Mouse (Mus musculus) kidney, embryonic 14.5 days (tissue): ENCODE results near the gene Tas2r126. TPM values are rescaled to one million over a fixed set of nuclear protein-coding genes. Genes with fewer than 3 reads are reported as not detected.

Experiments used
- ATAC-seq: fragments of 200-750 bp; cut with Nextera tagmentation; 2 replicates; pipeline ENCODE4 v1.8.0; 2017; ENCODE audit warnings: moderate number of reproducible peaks, mild to moderate bottlenecking, moderate TSS enrichment, moderate library complexity; ENCODE audit not compliant: low FRiP score, low TSS enrichment
- H3K27ac ChIP-seq: fragments of 300-500 bp; sonication (generic); 2 replicates; pipeline ENCODE4 v1.5.1; 2014; ENCODE audit warnings: low read depth, mild to moderate bottlenecking, low read length, moderate library complexity, mixed read lengths
- H3K27me3 ChIP-seq: fragments of 300-500 bp; sonication (generic); 2 replicates; pipeline ENCODE4 v1.6.1; 2014; ENCODE audit warnings: mild to moderate bottlenecking, low read length; ENCODE audit not compliant: control insufficient read depth, insufficient read depth
- H3K36me3 ChIP-seq: fragments of 300-500 bp; sonication (generic); 2 replicates; pipeline ENCODE4 v1.6.1; 2014; ENCODE audit warnings: low read length, mixed read lengths; ENCODE audit not compliant: control insufficient read depth, insufficient read depth
- H3K4me1 ChIP-seq: fragments of 300-500 bp; sonication (generic); 2 replicates; pipeline ENCODE4 v1.6.1; 2014; ENCODE audit warnings: low read length, mixed read lengths; ENCODE audit not compliant: control insufficient read depth, insufficient read depth
- H3K4me2 ChIP-seq: fragments of 300-500 bp; sonication (generic); replicated peaks from 2 replicates; pipeline ENCODE4 v1.6.1; 2014; ENCODE audit warnings: low read depth, mild to moderate bottlenecking, low read length
- H3K4me3 ChIP-seq: fragments of 300-500 bp; sonication (generic); 2 replicates; pipeline ENCODE4 v1.5.1; 2014; ENCODE audit warnings: mild to moderate bottlenecking, low read length
- H3K9ac ChIP-seq: fragments of 300-500 bp; sonication (generic); 2 replicates; pipeline ENCODE4 v1.6.1; 2014; ENCODE audit warnings: low read depth, mild to moderate bottlenecking, low read length, moderate library complexity
- H3K9me3 ChIP-seq: fragments of 300-500 bp; sonication (generic); 2 replicates; pipeline ENCODE4 v1.6.1; 2016; ENCODE audit warnings: low read length; ENCODE audit not compliant: control insufficient read depth
- WGBS: fragments of 180-500 bp; shearing (Covaris S2); extraction: QIAGEN DNeasy Blood & Tissue Kit; methylation state at CpG from one replicate; pipeline ENCODE4 v1.1.7; 2014; 5-methylcytosine and 5-hydroxymethylcytosine counted together
- polyA plus RNA-seq: library from polyadenylated mRNA; unstranded; fragments of >200 nt; fragmentation: Nextera tagmentation; extraction: Ambion mirVana; gene quantifications from 2 replicates; pipeline ENCODE4 v1.2.1, GENCODE M21; 2014

Tas2r126 gene
- polyA plus RNA-seq = not detected in 2 replicates

- Histone ChIP-seq H3K9me3 (no peaks in the 10 kb centered on the region), H3K4me1 (no peaks in the 10 kb centered on the region), H3K4me2 (no peak within 1 kb of the TSS), H3K4me3 (no peak within 1 kb of the TSS), H3K36me3 (no peaks in the 10 kb centered on the region), H3K9ac (no peak within 1 kb of the TSS), H3K27me3 (no peaks in the 10 kb centered on the region), H3K27ac (no peak within 1 kb of the TSS)
- WGBS = 59% methylated on average over 6 of the region's 6 CpGs
- no peak for ATAC-seq
These were observed at the start of gene Tas2r126 for GRCm38 (mm10) chr6:42434446-42434845. Tas2r126 (plus strand) TSS chr6:42434535.

- no peaks in the 10 kb centered on the region for H3K36me3 ChIP-seq
- WGBS = 54% methylated on average over 4 of the region's 4 CpGs
- H3K4me1 ChIP-seq = peaks cover 4% of the 10 kb centered on the region; the same call in 1 of the 2 replicates
- no peak overlapping the region for H3K27ac ChIP-seq
- no peak overlapping the region for H3K9ac ChIP-seq
- H3K4me3 ChIP-seq = no peak overlapping the region
- H3K9me3 ChIP-seq = no peaks in the 10 kb centered on the region
- ATAC-seq = no peak
- no peaks in the 10 kb centered on the region for H3K27me3 ChIP-seq
- H3K4me2 ChIP-seq = no peak overlapping the region
These were observed 48.7 kb upstream of the Tas2r126 start for GRCm38 (mm10) chr6:42385635-42386034.

GRCm38 (mm10) chr6:42391796-42392330 is 42.5 kb upstream of the Tas2r126 start:
- Histone ChIP-seq H3K9me3 (no peaks in the 10 kb centered on the region), H3K4me1 (no peaks in the 10 kb centered on the region), H3K27me3 (no peaks in the 10 kb centered on the region), H3K9ac (no peak overlapping the region), H3K27ac (no peak overlapping the region), H3K4me3 (no peak overlapping the region), H3K36me3 (no peaks in the 10 kb centered on the region), H3K4me2 (no peak overlapping the region)
- peak; percentile 93 for ATAC-seq
- WGBS = 19% methylated on average over 2 of the region's 2 CpGs

- ATAC-seq = no peak
- H3K27ac ChIP-seq = no peak overlapping the region
- 68% methylated on average over 9 of the region's 9 CpGs for WGBS
These were observed 38.1 kb upstream of the Tas2r126 start for GRCm38 (mm10) chr6:42395960-42396809.

GRCm38 (mm10) chr6:42397041-42397657 is 37.2 kb upstream of the Tas2r126 start:
- no peaks in the 10 kb centered on the region for H3K36me3 ChIP-seq
- no peak overlapping the region for H3K4me2 ChIP-seq
- no peaks in the 10 kb centered on the region for H3K9me3 ChIP-seq
- H3K27ac ChIP-seq = no peak overlapping the region
- no peak overlapping the region for H3K9ac ChIP-seq
- H3K4me3 ChIP-seq = no peak overlapping the region
- no peaks in the 10 kb centered on the region for H3K27me3 ChIP-seq
- WGBS = 67% methylated on average over 3 of the region's 3 CpGs
- H3K4me1 ChIP-seq = no peaks in the 10 kb centered on the region
- no peak for ATAC-seq

More at GRCm38 (mm10) chr6:42395960-42396809, 38.1 kb upstream of the Tas2r126 start:
- Histone ChIP-seq H3K36me3 (no peaks in the 10 kb centered on the region), H3K4me2 (no peak overlapping the region), H3K9me3 (no peaks in the 10 kb centered on the region), H3K4me3 (no peak overlapping the region), H3K4me1 (no peaks in the 10 kb centered on the region), H3K27me3 (no peaks in the 10 kb centered on the region), H3K9ac (no peak overlapping the region)

- no peaks in the 10 kb centered on the region for H3K9me3 ChIP-seq
- H3K4me1 ChIP-seq = no peaks in the 10 kb centered on the region
- WGBS = 65% methylated on average over 3 of the region's 3 CpGs
- H3K27ac ChIP-seq = no peak overlapping the region
- no peaks in the 10 kb centered on the region for H3K27me3 ChIP-seq
- no peak overlapping the region for H3K9ac ChIP-seq
- no peaks in the 10 kb centered on the region for H3K36me3 ChIP-seq
- ATAC-seq = no peak
- no peak overlapping the region for H3K4me3 ChIP-seq
- H3K4me2 ChIP-seq = no peak overlapping the region
These were observed 36.0 kb upstream of the Tas2r126 start for GRCm38 (mm10) chr6:42398285-42398684.

- ATAC-seq = no peak
- H3K9ac ChIP-seq = no peak overlapping the region
- no peaks in the 10 kb centered on the region for H3K4me1 ChIP-seq
- H3K9me3 ChIP-seq = no peaks in the 10 kb centered on the region
- no peak overlapping the region for H3K4me2 ChIP-seq
- H3K27me3 ChIP-seq = no peaks in the 10 kb centered on the region
- H3K4me3 ChIP-seq = no peak overlapping the region
- 96% methylated on average over 1 of the region's 1 CpGs for WGBS
- H3K36me3 ChIP-seq = no peaks in the 10 kb centered on the region
- no peak overlapping the region for H3K27ac ChIP-seq
These were observed 35.3 kb upstream of the Tas2r126 start for GRCm38 (mm10) chr6:42398998-42399397.

- ATAC-seq = no peak
- Histone ChIP-seq H3K9me3 (no peaks in the 10 kb centered on the region), H3K27me3 (no peaks in the 10 kb centered on the region), H3K36me3 (no peaks in the 10 kb centered on the region), H3K9ac (no peak within 1 kb of the TSS), H3K27ac (no peak within 1 kb of the TSS), H3K4me3 (no peak within 1 kb of the TSS), H3K4me1 (no peaks in the 10 kb centered on the region), H3K4me2 (no peak within 1 kb of the TSS)
- WGBS = 92% methylated on average over 1 of the region's 1 CpGs
These were observed 34.4 kb upstream of the Tas2r126 start, which contains the start of gene Tas2r143 for GRCm38 (mm10) chr6:42399938-42400337. Tas2r143 (plus strand) TSS chr6:42400238.

- no peaks in the 10 kb centered on the region for H3K27me3 ChIP-seq
- no peaks in the 10 kb centered on the region for H3K4me1 ChIP-seq
These were observed 29.2 kb upstream of the Tas2r126 start, which contains the start of gene Tas2r135 for GRCm38 (mm10) chr6:42405134-42405533. Tas2r135 (plus strand) TSS chr6:42405434.

More at GRCm38 (mm10) chr6:42405134-42405533, 29.2 kb upstream of the Tas2r126 start, which contains the start of gene Tas2r135:
- Histone ChIP-seq H3K36me3 (no peaks in the 10 kb centered on the region), H3K4me3 (no peak within 1 kb of the TSS), H3K27ac (no peak within 1 kb of the TSS), H3K9me3 (no peaks in the 10 kb centered on the region), H3K4me2 (no peak within 1 kb of the TSS), H3K9ac (no peak within 1 kb of the TSS)
- WGBS = 80% methylated on average over 2 of the region's 2 CpGs
- no peak for ATAC-seq
